Mouse (Mus musculus) B cell, adult 2 months (primary cell): Measurements from ENCODE around the gene Hist1h2bg.
"Not testable (repeated sequence)": the region's sequence is repeated elsewhere in the genome, so short reads cannot be mapped to it uniquely, and the experiment has no call there.

Experiments
- DNase-seq, 2 experiments: peaks; one replicate each; pipeline ENCODE4 v3.0.0; 2022

Gene Hist1h2bg

DNA sequence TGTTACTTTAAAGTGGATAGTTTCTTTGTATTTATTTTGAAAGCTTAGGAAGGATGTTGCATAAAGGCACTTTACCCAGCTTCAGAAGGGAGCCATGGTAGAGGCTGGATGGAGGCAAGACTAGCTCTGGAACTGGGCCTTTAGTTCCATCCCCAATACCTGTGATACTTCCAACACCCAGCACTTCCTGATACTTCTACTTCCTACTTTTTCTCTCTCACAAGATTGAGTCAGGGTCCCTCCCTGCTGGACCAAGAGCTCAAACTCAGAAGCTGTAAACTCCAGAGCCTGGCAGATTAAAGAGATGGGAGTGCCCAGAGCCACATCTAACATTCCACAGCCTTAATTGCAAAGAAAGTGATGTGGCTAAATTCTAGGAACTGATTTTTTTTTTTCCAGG, 13.1 kb downstream of the Hist1h2bg start:
- DNase-seq: peak in 1 of 2 experiments; percentile 31

- peak; percentile 84 to 85 for DNase-seq
Measured at GRCm38 (mm10) chr13:23585029-23585441, 13.8 kb downstream of the Hist1h2bg start.

GRCm38 (mm10) chr13:23585442-23586098, 14.4 kb downstream of the Hist1h2bg start:
- peak; percentile 83 for DNase-seq

DNA sequence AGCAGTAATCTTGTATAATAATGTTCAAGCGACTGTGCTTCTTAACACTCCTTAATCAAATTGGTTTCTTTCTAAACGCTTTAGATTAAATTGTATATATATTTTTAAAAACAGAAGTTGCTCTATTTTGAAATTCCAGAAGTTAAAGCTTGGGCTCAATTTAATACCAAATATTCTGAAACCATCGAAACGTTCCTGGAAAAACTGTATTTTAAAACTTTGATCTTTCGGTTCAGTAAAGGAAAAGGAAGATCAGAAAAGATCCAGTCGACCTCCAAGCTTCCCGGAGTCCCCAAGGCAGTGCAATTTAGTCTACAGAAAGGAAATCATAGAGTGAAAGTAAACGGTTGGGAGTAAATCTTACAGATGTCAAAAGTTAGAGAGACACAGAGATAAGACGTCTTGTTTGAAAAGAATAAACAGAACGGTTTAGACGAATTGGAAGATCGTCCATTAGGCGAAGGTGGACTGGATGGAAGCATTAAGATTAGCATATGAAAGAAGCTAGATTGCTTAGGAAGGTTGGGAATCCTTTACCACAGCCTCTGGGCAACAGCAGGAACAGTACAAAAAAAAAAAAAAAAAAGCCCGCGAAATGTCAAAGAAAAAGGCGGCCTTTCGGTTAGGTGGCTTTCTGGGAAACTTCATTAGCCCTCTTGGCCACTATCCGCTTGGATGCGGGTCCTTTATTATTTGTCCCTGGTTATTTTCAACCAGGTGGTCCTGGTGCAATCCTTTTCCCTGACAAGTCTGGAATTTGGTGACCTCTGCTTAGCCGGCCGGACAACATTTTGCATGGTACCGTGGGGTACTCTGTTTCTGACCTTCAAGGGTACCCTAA, 15.1 kb downstream of the Hist1h2bg start:
- peak; percentile 36 for DNase-seq

GRCm38 (mm10) chr13:23586940-23587225, 15.7 kb downstream of the Hist1h2bg start:
- DNase-seq: no peak

DNA sequence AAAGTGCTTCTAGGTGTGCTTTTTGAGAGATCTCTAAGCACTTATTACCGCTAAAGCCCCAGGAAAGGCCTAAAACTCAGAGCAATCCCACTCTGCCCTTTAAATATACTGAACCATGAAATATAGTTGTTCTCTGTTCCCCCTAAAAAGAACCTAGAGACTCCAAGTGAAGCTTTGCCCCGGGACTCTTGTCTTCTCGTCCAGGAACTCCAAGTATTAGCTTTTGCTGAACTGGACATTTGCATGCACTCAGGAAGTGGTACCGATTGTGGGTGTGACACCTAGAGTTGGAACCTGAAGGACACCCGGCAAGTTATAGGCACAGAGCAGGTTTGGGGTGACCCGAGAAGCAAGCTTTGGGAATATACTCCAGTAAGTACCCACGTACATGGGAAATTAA, 20.0 kb downstream of the Hist1h2bg start:
- no peak for DNase-seq

DNA sequence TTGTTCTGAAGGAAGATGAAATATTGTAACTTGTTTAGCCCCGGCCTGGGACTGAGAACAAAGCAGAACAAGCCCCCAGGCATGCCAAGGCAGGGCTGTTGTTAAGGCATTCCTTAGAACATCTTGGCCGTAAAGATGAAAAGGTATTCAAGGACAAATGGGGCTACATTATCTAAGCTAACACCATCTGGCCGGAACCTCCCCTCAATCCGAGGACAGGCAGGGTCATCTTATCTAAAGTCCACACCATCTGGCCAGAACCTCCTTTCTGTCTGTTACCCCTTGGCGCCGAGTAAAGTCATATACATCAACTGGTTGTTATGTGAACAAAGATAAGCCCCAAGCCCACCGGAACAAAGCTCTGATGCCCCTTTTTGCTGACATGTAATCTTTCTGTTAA, 20.7 kb downstream of the Hist1h2bg start:
- DNase-seq: not testable (repeated sequence)

GRCm38 (mm10) chr13:23592614-23593013, 21.4 kb downstream of the Hist1h2bg start:
- DNase-seq: no peak

GRCm38 (mm10) chr13:23593051-23593770, 22.0 kb downstream of the Hist1h2bg start:
- no peak for DNase-seq

DNA sequence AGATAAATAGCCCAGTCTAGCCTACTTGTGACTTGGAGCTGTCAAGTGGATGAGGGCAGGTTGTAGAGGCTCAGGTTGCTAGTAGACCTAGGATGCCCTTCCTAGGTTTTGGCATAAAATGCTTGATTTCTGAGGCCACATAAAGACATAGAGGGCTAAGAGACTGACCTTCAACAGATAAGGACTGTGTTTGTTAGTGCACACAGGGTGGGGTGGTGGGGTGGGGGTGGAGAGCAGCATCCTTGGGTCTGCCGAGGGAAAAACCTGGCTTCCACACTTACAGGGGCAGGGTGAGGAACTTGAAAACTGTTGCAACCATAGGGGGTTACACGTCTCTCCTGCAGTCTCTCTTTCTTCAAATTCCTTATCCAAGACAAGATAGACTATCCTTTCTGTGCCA, 24.0 kb downstream of the Hist1h2bg start:
- no peak for DNase-seq

GRCm38 (mm10) chr13:23595622-23596372, 24.6 kb downstream of the Hist1h2bg start:
- DNase-seq: no peak

GRCm38 (mm10) chr13:23597957-23598356, 26.8 kb downstream of the Hist1h2bg start:
- DNase-seq: peak; percentile 88 to 90

DNA sequence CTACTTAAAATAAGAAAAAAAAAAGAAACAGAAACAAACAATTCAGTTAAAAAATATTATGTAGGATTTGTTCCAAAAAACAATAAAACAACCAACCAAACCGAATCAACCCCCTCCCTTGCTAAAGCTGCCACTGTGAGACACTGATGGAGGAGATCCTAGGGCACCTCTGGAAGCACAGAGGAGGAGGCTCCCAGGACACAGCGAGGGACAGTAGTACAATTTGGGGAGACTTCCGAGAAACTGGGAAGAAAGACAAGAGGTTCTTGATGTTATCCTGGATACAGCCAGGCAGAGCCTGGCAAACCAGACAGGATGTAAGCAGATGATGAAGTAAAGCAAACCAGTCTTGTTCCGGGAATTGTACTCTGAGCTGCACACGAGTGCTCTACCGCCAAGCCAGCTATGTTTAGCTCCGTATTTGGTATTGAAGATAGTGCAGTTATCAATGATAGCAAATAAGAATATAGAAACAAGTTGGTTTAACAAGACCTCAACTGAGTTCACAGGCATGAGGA, 32.0 kb downstream of the Hist1h2bg start:
- no peak for DNase-seq

DNA sequence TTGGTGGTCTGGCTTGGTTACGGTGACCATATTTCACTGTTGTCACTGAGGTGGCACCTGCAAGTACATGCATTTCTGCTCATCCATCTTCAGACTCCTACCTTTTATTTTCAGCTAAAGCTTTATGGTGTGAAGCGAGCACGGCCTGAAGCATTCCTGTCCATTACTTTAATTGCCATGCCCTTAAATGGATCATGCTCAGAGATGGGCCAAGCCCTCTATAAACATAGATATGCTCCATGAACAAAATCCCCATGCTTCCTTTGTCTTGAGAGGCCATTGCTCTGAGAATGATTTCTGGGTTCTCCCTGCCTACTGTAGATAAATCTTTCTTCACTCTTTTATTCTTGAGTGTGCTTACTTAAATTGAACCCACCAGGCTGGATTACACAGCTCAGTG, 33.3 kb downstream of the Hist1h2bg start:
- DNase-seq: no peak

DNA sequence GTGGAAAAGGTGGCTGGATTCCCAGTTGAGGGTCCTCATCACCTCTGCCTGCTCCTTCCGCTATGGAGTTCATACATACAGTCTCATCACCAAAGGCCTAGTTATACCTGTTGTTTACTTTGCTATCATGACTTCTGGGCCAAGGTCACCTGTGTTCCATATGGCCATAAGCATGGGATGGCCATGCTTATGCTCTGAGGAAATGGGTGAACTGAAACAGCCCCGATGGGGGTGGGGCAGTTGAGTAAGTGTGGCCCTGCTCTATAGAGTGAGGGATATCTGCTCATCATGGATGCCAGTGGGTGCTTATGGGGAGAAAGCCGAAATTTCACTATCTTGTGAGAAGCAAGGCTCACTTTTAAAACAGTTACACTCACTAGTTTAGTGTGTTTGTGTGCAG, 33.9 kb downstream of the Hist1h2bg start:
- no peak for DNase-seq

- no peak for DNase-seq
Measured at GRCm38 (mm10) chr13:23609209-23609608, 38.0 kb downstream of the Hist1h2bg start.

DNA sequence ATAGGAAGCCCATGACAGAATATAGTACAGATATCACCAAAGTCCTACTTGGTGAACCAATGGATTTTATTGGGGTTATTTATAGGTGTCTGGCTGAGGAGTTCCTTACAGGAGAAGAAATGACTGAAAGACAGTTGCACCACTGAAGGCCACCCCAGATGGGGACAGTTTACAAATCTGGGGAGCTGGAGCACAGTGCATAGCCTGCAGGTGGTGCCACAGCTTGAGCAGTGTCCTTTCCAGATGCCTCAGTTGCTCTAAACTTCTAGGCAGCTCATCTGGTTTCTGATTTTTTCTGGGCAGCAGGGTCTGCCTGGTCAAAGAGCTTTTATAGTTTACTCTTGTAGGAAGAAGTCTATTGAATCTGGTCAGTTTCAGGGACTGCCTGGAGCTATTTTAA, 38.6 kb downstream of the Hist1h2bg start:
- no peak for DNase-seq

GRCm38 (mm10) chr13:23610393-23610792, 39.2 kb downstream of the Hist1h2bg start:
- DNase-seq: no peak

GRCm38 (mm10) chr13:23611638-23612037, 40.4 kb downstream of the Hist1h2bg start:
- no peak for DNase-seq

DNA sequence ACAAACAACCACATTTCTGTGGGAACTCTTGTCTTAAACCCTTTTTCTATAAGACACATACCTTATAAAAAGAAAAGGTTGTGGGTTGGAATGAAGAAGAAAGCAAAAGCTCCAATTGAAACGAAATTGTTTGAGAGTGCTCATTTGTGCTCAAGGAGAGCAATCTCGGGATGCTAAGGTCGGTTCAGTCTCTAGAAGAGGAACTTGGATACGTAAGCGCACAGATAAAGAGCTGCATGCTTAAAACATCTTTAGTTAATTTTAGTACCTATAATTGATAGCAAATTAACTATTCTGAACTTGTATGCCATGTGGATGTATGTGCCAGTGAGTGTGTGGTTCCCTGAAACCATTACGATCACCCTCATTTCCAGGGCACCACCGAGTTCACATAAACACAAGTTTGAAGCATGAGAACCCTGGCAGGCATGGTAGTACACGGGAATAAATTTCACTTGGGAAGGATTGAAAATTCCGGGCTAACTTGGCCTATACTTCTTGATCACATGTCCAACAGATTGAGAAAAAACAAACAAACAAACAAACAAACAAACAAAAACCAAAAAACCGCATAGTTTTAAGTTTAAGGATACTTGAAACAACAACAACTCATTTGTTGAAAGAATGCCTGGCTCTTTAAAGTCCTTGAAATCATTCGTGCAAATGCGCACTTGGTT, 49.0 kb downstream of the Hist1h2bg start:
- peak in 1 of 2 experiments; percentile 5 for DNase-seq

DNA sequence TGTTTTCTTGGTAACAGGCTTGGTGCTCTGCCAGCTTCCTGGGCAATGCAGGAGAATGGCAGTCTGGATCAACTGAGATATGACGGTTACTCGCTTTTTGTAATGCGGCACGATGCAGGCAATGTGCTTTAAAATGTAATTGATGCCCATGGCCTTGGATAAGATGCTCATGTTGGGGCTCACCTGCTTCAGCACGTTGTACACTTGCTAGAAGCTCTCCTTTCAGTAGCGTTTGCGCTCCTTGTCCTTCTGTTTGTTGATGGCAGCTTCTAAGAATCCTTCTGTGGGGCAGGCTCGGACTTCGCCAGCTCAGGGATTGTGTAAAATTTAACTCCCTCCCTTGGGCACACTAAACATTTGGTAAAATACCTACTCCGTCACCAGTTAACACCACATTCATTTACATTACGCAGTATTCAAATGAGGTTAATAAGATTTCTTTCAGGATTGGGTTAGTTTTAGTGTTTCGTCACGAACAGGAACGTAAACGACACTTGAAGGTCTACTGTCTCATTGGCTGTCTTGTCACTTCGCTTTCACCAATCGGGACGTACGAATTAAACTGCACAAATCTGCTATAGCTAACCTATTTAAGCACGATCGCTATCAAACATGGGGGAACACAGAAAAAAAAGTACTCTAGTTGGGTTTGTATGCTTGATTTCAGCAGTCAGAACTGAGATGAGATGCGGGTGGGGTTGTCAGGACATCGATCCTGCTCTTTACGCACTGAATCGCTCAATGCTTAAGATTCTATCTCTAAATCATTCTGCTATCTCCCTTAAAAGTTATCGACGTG, 49.7 kb downstream of the Hist1h2bg start, which contains the start of gene Hist1h2be:
Gene Hist1h2be, minus strand, starts transcription at position 392 of the 799 bp plus-strand sequence.
- peak; percentile 73 to 77 for DNase-seq
